9 mouse cellular contexts compared by ENCODE assay signal in genomic region chr10:93777372-93777771, GRCm38 (mm10). TPM values are rescaled to one million over a fixed set of nuclear protein-coding genes. Genes with fewer than 3 reads are reported as not detected.
DNase-seq lines count a peak whose midpoint lies in the region; ATAC-seq and TF ChIP-seq lines count a peak whose summit lies in the region.
"Had no signal": no experiment of that assay in that cellular context is flagged by ENCODE, and none has a peak within 500 bp of the region (broad histone marks: within the 10 kb centered on the region; RNA-seq: fewer than 3 reads in every experiment).

No protein-coding gene starts in this region.

- peaks cover 3% of the 10 kb centered on the region; the same call in 1 of the 2 replicates for H3K27me3 ChIP-seq in hindbrain, postnatal 0 days (ENCODE audit: insufficient read depth, low read length)
- H3K27me3 ChIP-seq in splenic B cell, adult 2 months (ENCODE audit: control insufficient read depth, insufficient read depth, low read length, poor library complexity, severe bottlenecking) = no peaks in the 10 kb centered on the region

- DNase-seq in frontal cortex, postnatal 10 days (ENCODE audit: low spot score in 2 of 2) = no peak
- peak; percentile 26 to 67 for DNase-seq in urinary bladder, adult 18-20 months (ENCODE audit: low spot score in 2 of 2)
- DNase-seq in urinary bladder, postnatal 10 days (ENCODE audit: low spot score) = no peak
- DNase-seq in cerebellum, postnatal 25 days = peak; percentile 80 to 88
- peak; percentile 62 for DNase-seq in hindbrain, postnatal 0 days (ENCODE audit: low spot score)
- peak; percentile 49 to 56 for DNase-seq in lung, adult 18-20 months
- DNase-seq in splenic B cell, adult 2 months (ENCODE audit: low read depth, low spot score) = peak; percentile 27

- no peaks in the 10 kb centered on the region for H3K36me3 ChIP-seq in hindbrain, postnatal 0 days (ENCODE audit: insufficient read depth, low read length)
- H3K36me3 ChIP-seq in splenic B cell, adult 2 months (ENCODE audit: control insufficient read depth, insufficient read depth, low read length, poor library complexity, severe bottlenecking) = no peaks in the 10 kb centered on the region
- H3K36me3 ChIP-seq: neural tube, embryonic 13.5 days had no signal

- ATAC-seq in frontal cortex, adult (ENCODE audit: low TSS enrichment) = peak; percentile 47; the same call in 1 of the 2 replicates
- no peak for ATAC-seq in hindbrain, postnatal 0 days

- H3K9me3 ChIP-seq in hindbrain, postnatal 0 days (ENCODE audit: low read length) = no peaks in the 10 kb centered on the region
- H3K9me3 ChIP-seq: neural tube, embryonic 13.5 days had no signal

- WGBS in hindbrain, postnatal 0 days = 52% methylated on average over 7 of the region's 7 CpGs

- H3K27ac ChIP-seq in hindbrain, postnatal 0 days = no peak overlapping the region
- H3K27ac ChIP-seq: neural tube, embryonic 13.5 days had no signal

- peak; percentile 64 for TF ChIP-seq CTCF in hindbrain, postnatal 0 days (IDR thresholded peaks at IDR 0.05; ENCODE audit: low read depth)

- H3K9ac ChIP-seq in hindbrain, postnatal 0 days (replicated peaks; ENCODE audit: low read length) = no peak overlapping the region
- H3K9ac ChIP-seq: neural tube, embryonic 13.5 days had no signal

- no peaks in the 10 kb centered on the region for H3K4me1 ChIP-seq in hindbrain, postnatal 0 days (ENCODE audit: insufficient read depth, low read length)
- H3K4me1 ChIP-seq: neural tube, embryonic 13.5 days had no signal

- H3K4me2 ChIP-seq in hindbrain, postnatal 0 days (ENCODE audit: low read depth, low read length) = no peak overlapping the region
- H3K4me2 ChIP-seq: neural tube, embryonic 13.5 days had no signal

- H3K4me3 ChIP-seq in hindbrain, postnatal 0 days (ENCODE audit: low read length) = no peak overlapping the region
- H3K4me3 ChIP-seq: neural tube, embryonic 13.5 days had no signal

RNA-seq across cellular contexts. Expression of gene Usp44, which starts 54.0 kb away (rescaled TPM):
- total RNA-seq in hindbrain, postnatal 0 days (2014; rRNA removed) = 0.22 and 0.26 TPM in 2 replicates
- polyA plus RNA-seq in hindbrain, postnatal 0 days (2015; fragmentation: Nextera tagmentation; extraction: Ambion mirVana) = 0.39 and 0.43 TPM in 2 replicates

Comparison
In these comparisons a context has a peak if more than half of its experiments do, and no peak if none do; other contexts are left out.
1. DNase-seq: peak in urinary bladder, adult 18-20 months (2 of 2), cerebellum, postnatal 25 days (2 of 2), hindbrain, postnatal 0 days (single experiment), lung, adult 18-20 months (2 of 2) and splenic B cell, adult 2 months (single experiment); none in frontal cortex, postnatal 10 days (0 of 2) and urinary bladder, postnatal 10 days (single experiment).